Mouse (Mus musculus) C2C12 (cell line): ENCODE measurements at regions not wholly inside any gene's neighbourhood (a gene's known extent, or its start where the extent isn't known, plus 50 kb on each side); places are given as distances from the start of the nearest gene placed in this dataset.

Experiments
- CEBPB ChIP-seq: IDR thresholded peaks from one replicate; pipeline ENCODE4 v1.6.1; 2011; ENCODE audit warnings: low read depth, mild to moderate bottlenecking, control low read depth, moderate library complexity
- CTCF ChIP-seq: IDR thresholded peaks from one replicate; pipeline ENCODE4 v1.5.1; 2011; ENCODE audit not compliant: control insufficient read depth, insufficient read depth, insufficient read length
- MAX ChIP-seq: IDR thresholded peaks from one replicate; pipeline ENCODE4 v1.6.1; 2011; ENCODE audit warnings: mild to moderate bottlenecking, control low read depth
- MYOD1 ChIP-seq: IDR thresholded peaks from one replicate; pipeline ENCODE4 v1.6.1; 2011; ENCODE audit warnings: low read depth; ENCODE audit not compliant: control insufficient read depth, insufficient read length
- MYOG ChIP-seq: IDR thresholded peaks from one replicate; pipeline ENCODE4 v1.6.1; 2011; ENCODE audit not compliant: control insufficient read depth, insufficient read length; ENCODE audit errors: extremely low read depth
- USF1 ChIP-seq: IDR thresholded peaks from one replicate; pipeline ENCODE4 v1.6.1; 2011; ENCODE audit warnings: low read depth, mild to moderate bottlenecking, control low read depth, moderate library complexity

- TF ChIP-seq CTCF (no peak), MYOG (no peak), MAX (no peak), CEBPB (no peak), MYOD1 (no peak), USF1 (no peak)
These were observed 197.5 kb downstream of the Icos start for GRCm38 (mm10) chr1:61175239-61175638.
